Mouse (Mus musculus) erythroid progenitor cell, adult 5-6 weeks (primary cell): ENCODE measurements around the gene En1. TPM values are rescaled to one million over a fixed set of nuclear protein-coding genes. Genes with fewer than 3 reads are reported as not detected.

Experiments
- ATAC-seq: replicated peaks from 2 replicates; pipeline ENCODE4 v1.8.0; 2016; ENCODE audit warnings: moderate number of reproducible peaks, mild to moderate bottlenecking, moderate TSS enrichment, inconsistent platforms; ENCODE audit not compliant: poor library complexity, low FRiP score, severe bottlenecking
- total RNA-seq, 2 experiments: library from RNA; stranded (forward) in 1 of 2; stranded (reverse) in 1 of 2; fragments of 150-400 nt in 1 of 2; fragments of 186-747, 209-891 nt in 1 of 2; gene quantifications; 2 replicates each; pipeline versions ENCODE4 v1.2.3 to v1.2.4; 2015 to 2017; ENCODE audit warnings: low replicate concordance in 2 of 2

En1 gene
- total RNA-seq, 2 experiments from 2014 or later: not detected

DNA sequence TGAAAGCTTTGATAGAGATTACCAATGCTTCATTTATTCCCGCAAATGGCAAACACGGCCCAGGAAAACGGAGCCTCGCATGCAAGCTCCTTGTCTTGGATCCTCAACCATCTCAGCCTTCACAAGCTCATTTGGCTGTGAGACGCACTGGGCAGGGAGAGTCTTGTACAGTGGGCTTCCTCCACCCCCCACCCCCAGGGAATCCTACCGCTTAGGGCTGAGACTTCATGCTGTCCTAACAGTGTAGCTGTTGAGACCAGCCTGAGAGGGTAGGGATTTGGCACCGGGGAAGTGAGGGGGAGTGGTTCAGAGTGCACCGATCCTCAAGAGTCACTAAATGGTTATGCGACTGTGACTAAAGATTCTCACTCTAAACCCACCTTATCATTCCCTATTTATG, 13.7 kb downstream of the En1 start:
- ATAC-seq: no peak

DNA sequence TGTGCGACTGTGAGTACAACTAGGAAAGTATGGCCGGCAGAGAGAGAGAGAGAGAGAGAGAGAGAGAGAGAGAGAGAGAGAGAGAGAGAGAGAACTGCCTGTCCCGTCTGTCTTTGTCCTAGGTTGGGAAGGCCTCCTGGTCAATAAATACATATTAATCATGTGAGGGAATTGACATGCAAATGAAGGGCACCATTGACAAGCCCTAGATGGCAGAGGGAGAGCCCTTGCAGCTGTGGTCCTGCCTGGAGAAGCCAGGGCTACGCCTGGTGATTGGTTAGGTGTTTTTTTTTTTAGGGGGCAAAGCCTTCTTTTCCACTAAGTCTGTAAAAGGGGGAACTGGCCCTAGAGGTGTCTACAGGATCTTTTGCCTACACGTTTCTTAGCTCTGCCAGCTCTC, 19.2 kb downstream of the En1 start:
- ATAC-seq: no peak

DNA sequence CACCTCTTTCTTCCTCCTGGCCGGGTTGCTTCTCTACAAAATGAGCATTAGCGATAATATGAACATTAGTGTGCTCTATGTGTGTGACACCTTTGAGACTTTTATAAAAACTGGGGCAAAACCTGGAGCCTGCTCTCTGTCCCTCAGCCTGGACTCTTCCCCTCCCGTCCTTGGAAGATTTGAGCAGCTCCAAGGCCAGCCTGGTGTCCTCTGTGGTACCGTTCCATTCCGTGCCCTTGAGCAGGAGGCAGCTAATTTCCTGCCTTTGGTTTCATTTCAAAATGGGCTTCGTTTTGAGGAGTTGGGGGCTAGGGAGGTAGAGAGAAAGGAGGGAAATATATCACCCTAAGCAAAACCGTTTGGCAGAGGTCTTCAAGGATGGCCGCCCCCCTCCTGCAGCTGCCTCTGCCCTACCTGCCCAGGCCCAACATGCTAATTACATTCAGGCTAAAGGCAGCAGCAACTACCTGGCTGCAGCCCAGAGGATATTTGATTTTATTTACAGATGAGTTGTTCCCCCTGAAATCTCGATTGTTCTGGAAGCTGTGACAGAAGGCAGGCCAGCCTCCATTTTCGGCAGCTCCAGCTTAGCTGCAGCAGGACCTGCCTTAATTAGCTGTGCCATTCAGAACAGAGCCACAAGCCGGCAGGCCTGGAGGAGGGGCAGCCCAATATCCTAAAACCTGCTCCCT, 24.9 kb downstream of the En1 start:
- no peak for ATAC-seq

DNA sequence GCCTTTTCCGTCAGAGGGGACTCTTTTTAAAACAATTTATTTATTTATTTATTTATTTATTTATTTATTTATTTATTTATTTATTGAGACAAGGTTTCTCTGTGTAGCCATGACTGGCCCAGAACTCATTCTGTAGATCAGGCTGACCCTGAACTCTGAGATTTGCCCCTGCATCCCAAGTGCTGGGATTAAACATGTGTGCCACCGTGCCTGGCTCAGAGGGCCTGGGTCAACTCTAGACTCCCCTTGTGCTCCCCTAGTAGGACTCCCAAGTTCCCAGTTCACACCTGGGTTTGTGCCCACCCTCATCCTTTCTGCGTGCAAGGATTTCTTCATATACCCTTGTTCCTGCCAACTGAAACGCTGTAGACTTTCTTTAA, 25.4 kb downstream of the En1 start:
- no peak for ATAC-seq

DNA sequence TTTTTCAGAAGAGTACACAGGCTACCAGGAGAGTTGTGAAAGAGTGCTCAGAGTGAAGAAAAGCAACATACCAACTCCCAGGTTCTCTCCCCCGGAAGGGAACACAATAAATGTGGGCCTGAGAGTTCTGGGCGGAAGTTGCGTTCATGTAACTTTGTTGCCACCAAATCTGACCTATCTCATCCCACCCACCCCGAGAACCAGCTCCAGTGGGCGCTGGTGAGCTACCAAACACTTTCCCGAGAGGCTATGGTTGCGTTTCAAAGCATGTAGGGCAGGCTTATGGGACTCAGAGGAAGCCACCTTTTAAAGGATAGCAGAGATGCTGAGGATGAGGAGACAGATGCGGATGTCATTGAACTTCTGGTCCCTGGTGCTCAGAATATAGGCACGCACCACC, 26.6 kb downstream of the En1 start:
- no peak for ATAC-seq

DNA sequence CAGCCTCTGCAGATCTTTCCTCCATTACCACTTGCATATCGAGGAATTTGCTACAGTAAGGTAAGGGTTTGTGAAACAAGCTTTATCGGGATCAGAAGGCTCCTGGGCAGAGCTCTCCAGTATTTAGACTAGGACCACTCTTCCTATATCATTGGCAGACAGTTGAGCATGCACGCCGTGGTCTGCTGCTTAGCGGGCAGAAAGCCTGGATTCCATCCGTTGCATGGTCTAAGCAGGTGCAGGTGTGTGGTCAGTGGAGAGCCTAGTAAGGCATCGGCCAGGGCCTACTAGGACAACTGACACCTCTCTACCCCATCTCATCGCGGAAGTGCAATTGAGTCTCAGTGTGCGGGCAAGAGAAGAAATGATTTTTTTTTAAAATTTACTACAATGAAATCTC, 41.2 kb downstream of the En1 start:
- no peak for ATAC-seq

DNA sequence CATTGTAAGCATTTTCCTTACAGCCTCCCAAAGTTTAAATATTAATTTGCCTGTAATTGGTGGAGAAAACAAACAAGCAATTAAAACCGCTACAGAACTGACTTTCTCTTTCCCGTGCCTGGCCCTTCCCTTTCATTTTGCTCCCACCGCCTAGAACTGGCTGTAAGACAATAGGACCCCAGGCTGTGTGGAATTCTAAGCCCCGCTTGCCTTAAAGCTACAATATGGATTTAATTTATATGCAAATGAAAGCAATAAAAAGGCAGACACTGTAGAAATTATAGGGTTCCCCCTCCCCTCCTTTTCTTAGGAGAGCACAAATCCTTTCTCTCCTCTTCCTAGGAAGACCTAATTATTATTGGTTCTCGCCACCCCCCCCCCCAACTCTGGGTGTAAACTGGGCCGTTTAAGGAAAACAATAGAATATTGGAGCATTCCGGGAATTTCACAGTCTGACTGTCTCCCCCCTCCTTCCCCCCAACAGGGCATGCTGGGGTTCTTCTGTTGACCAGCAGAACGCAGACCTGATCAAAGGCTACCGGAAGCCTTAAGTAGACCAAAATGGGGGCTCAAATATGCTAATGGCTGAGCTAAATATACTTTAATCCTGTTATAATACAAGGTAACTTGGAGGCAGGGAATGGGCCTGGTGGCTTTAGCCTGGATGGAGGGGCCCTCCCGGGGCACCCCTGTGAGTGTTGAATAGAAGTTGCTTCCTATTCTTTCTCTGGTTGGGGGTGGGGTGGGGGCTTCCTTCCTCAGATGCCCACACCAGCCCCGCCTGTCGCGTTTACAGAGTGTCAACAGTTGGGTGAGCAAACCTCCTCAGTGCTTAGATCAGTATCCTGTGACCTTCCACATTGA, 41.9 kb downstream of the En1 start:
- ATAC-seq: no peak

DNA sequence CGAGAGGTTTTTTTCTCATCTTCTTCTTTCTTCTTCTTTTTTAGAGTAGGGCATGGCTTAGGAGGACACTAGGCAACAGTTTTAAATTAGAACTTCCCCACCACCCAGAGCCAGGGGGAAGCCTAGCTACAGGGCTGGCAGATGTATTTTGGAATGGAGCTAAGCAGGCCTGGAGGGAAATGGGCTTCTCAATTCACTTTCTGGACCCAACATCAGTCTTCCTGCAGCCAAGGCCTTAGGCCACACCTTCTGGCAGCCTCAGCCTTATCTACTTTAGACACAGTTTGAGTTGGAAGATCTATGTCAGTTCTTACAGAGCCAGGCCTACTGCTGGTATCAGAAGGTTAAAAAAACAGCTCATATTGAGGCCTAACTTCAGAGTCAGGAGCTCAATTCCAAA, 42.5 kb downstream of the En1 start:
- ATAC-seq: no peak

DNA sequence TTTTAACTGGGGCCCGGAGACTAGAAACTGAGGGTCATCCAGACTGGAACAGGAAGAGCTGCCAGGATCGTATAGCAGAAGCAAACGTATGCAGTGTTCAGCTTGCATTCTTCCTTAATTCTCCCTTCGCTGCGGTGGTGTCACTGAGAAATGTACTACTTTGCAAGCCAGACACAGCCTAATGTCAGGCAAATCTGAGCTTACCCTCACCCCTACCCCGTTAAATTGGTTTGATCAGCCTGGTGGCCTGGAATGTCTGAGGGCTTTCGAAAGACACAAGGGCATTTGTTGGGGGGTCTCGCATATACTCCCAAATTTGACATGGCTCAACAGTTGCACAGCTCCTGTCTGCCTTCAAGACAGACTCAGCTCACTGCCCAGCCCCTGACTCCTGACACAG, 47.9 kb downstream of the En1 start:
- ATAC-seq: no peak

DNA sequence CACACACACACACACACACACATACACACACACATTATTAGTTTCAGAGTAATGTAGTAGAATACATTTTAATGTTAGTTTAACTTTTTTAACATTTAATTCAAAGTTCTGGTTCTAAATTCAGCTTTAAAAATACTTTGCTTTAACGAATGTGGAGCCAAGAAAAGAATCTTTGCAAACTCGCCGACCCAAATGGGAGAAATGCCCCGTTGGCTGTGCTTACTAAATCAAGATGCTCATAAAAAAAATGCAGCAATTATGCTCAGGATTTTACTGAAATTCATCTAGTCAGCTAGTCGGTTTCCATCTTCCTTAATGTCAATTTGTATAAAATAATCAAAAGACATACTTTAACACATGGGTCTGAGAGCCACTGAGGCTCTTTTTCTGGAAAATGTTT, 49.8 kb downstream of the En1 start:
- ATAC-seq: no peak

DNA sequence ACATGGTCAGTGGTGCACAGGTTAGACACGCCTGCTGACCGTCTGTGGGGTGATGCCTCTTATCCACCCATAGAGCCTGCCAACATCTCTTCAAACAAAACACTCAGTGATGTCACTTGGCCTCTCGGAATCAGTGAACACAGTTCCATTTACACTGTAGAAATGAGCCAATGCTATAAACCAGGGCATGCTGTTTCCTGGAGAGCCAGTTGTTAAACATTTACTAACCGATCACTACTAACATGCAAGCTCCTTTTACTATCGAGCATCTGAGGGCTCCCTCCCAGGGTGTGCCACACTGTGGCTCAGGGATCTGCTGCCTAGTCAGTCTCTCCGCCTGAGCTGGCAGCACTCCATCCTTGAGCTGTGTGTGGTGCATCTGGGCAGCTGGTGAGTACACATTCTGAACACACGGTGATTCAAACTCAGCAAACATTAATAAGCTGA, 52.8 kb downstream of the En1 start:
- no peak for ATAC-seq

Other genes with a start within 250 kb of the En1 start
- 1.1 TPM in 1 of 2 replicates, not detected in the other for gene Marco, start 97.4 kb upstream of the En1 start, total RNA-seq (2015; ENCODE audit: low replicate concordance)
- gene Marco, start 97.4 kb upstream of the En1 start, total RNA-seq (2017; ENCODE audit: low replicate concordance): 1.2 TPM in 1 of 2 replicates, not detected in the other